Mouse (Mus musculus) stomach, postnatal 0 days (tissue): ENCODE measurements at regions not wholly inside any gene's neighbourhood (a gene's known extent, or its start where the extent isn't known, plus 50 kb on each side); places are given as distances from the start of the nearest gene placed in this dataset.

ENCODE experiments used
- ATAC-seq: fragments of 200-750 bp; cut with Nextera tagmentation; 2 replicates; pipeline ENCODE4 v1.8.0; 2017; ENCODE audit not compliant: low FRiP score, low TSS enrichment
- DNase-seq: peaks from one replicate; pipeline ENCODE4 v3.0.0-alpha.2; 2016; ENCODE audit warnings: low spot score
- H3K27ac ChIP-seq: fragments of 300-500 bp; sonication (generic); replicated peaks from 2 replicates; pipeline ENCODE4 v1.5.1; 2014; ENCODE audit warnings: mild to moderate bottlenecking, control low read depth
- H3K27me3 ChIP-seq: fragments of 300-500 bp; sonication (generic); 2 replicates; pipeline ENCODE4 v1.6.1; 2014; ENCODE audit warnings: low read length; ENCODE audit not compliant: control insufficient read depth, insufficient read depth
- H3K36me3 ChIP-seq: fragments of 300-500 bp; sonication (generic); 2 replicates; pipeline ENCODE4 v1.6.1; 2014; ENCODE audit warnings: low read length, mixed read lengths; ENCODE audit not compliant: control insufficient read depth, insufficient read depth
- H3K4me1 ChIP-seq: fragments of 300-500 bp; sonication (generic); replicated peaks from 2 replicates; pipeline ENCODE4 v1.6.1; 2014; ENCODE audit warnings: antibody characterized with exemption; ENCODE audit not compliant: control insufficient read depth, insufficient read depth
- H3K4me2 ChIP-seq: fragments of 300-500 bp; sonication (generic); replicated peaks from 2 replicates; pipeline ENCODE4 v1.6.1; 2014; ENCODE audit warnings: low read depth, mild to moderate bottlenecking, control low read depth, moderate library complexity
- H3K4me3 ChIP-seq: fragments of 300-500 bp; sonication (generic); 2 replicates; pipeline ENCODE4 v1.5.1; 2014; ENCODE audit warnings: low read depth, low read length, control low read depth
- H3K9ac ChIP-seq: fragments of 300-500 bp; sonication (generic); 2 replicates; pipeline ENCODE4 v1.6.1; 2014; ENCODE audit warnings: mild to moderate bottlenecking, low read length, control low read depth, mixed read lengths
- H3K9me3 ChIP-seq: fragments of 300-500 bp; sonication (generic); 2 replicates; pipeline ENCODE4 v1.6.1; 2016; ENCODE audit warnings: low read length; ENCODE audit not compliant: control insufficient read depth
- CTCF ChIP-seq: IDR thresholded peaks from 2 replicates; pipeline ENCODE4 v1.5.1; 2016; ENCODE audit warnings: antibody characterized with exemption, low read depth, mild to moderate bottlenecking, moderate library complexity
- EP300 ChIP-seq: optimal IDR thresholded peaks from 2 replicates; pipeline ENCODE3; 2016; ENCODE audit warnings: antibody characterized with exemption
- WGBS: fragments of 180-500 bp; shearing (Covaris S2); extraction: QIAGEN DNeasy Blood & Tissue Kit; methylation state at CpG from one replicate; pipeline ENCODE4 v1.1.7; 2014; 5-methylcytosine and 5-hydroxymethylcytosine counted together

GRCm38 (mm10) chr5:52309317-52310060, 54.1 kb upstream of the Sod3 start:
- TF ChIP-seq CTCF (peak; percentile 41), EP300 (no peak)
- no peak overlapping the region for H3K4me2 ChIP-seq
- H3K36me3 ChIP-seq = no peaks in the 10 kb centered on the region
- no peaks in the 10 kb centered on the region for H3K27me3 ChIP-seq
- peak; percentile 33 for DNase-seq
- no peak overlapping the region for H3K9ac ChIP-seq
- WGBS = 56% methylated on average over 11 of the region's 11 CpGs
- ATAC-seq = peak; percentile 80; the same call in 1 of the 2 replicates
- no peaks in the 10 kb centered on the region for H3K9me3 ChIP-seq
- H3K27ac ChIP-seq = no peak overlapping the region
- H3K4me1 ChIP-seq = no peaks in the 10 kb centered on the region
- H3K4me3 ChIP-seq = no peak overlapping the region

- TF ChIP-seq CTCF (no peak), EP300 (no peak)
- Histone ChIP-seq H3K27me3 (no peaks in the 10 kb centered on the region), H3K4me3 (no peak overlapping the region), H3K9ac (no peak overlapping the region), H3K4me2 (no peak overlapping the region), H3K4me1 (no peaks in the 10 kb centered on the region), H3K27ac (no peak overlapping the region), H3K36me3 (no peaks in the 10 kb centered on the region), H3K9me3 (no peaks in the 10 kb centered on the region)
- WGBS = 85% methylated on average over 3 of the region's 3 CpGs
- ATAC-seq (no peak), DNase-seq (no peak)
Observed at GRCm38 (mm10) chr5:52296303-52296702, 67.3 kb upstream of the Sod3 start.

- H3K36me3 ChIP-seq = no peaks in the 10 kb centered on the region
- H3K4me3 ChIP-seq = no peak overlapping the region
- WGBS = 66% methylated on average over 8 of the region's 8 CpGs
- ATAC-seq = no peak
- DNase-seq = no peak
- H3K4me2 ChIP-seq = no peak overlapping the region
- H3K9ac ChIP-seq = no peak overlapping the region
- H3K9me3 ChIP-seq = no peaks in the 10 kb centered on the region
- no peaks in the 10 kb centered on the region for H3K27me3 ChIP-seq
- no peak overlapping the region for H3K27ac ChIP-seq
- TF ChIP-seq EP300 (no peak), CTCF (no peak)
- H3K4me1 ChIP-seq = no peaks in the 10 kb centered on the region
Observed at GRCm38 (mm10) chr5:52294466-52294865, 69.1 kb upstream of the Sod3 start.

- Histone ChIP-seq H3K9ac (no peak overlapping the region), H3K4me3 (no peak overlapping the region), H3K27ac (no peak overlapping the region), H3K4me1 (no peaks in the 10 kb centered on the region), H3K36me3 (no peaks in the 10 kb centered on the region), H3K4me2 (no peak overlapping the region), H3K27me3 (no peaks in the 10 kb centered on the region), H3K9me3 (no peaks in the 10 kb centered on the region)
- WGBS = 80% methylated on average over 1 of the region's 1 CpGs
- ATAC-seq (no peak), DNase-seq (no peak)
- TF ChIP-seq CTCF (no peak), EP300 (no peak)
Observed at GRCm38 (mm10) chr5:52288319-52288718, 75.3 kb upstream of the Sod3 start.

GRCm38 (mm10) chr5:52280871-52281270, 82.7 kb upstream of the Sod3 start:
- H3K9me3 ChIP-seq = no peaks in the 10 kb centered on the region

GRCm38 (mm10) chr5:52278111-52278510, 85.5 kb upstream of the Sod3 start:
- DNase-seq (no peak), ATAC-seq (no peak)
- 71% methylated on average over 5 of the region's 5 CpGs for WGBS
- Histone ChIP-seq H3K36me3 (no peaks in the 10 kb centered on the region), H3K27ac (no peak overlapping the region), H3K4me3 (no peak overlapping the region), H3K4me1 (no peaks in the 10 kb centered on the region), H3K4me2 (no peak overlapping the region), H3K27me3 (no peaks in the 10 kb centered on the region), H3K9ac (no peak overlapping the region), H3K9me3 (no peaks in the 10 kb centered on the region)
- TF ChIP-seq EP300 (no peak), CTCF (no peak)

More at GRCm38 (mm10) chr5:52280871-52281270, 82.7 kb upstream of the Sod3 start:
- no peak for ATAC-seq
- Histone ChIP-seq H3K4me1 (no peaks in the 10 kb centered on the region), H3K4me3 (no peak overlapping the region), H3K4me2 (no peak overlapping the region), H3K27me3 (no peaks in the 10 kb centered on the region), H3K27ac (no peak overlapping the region), H3K9ac (no peak overlapping the region), H3K36me3 (no peaks in the 10 kb centered on the region)
- DNase-seq = no peak
- TF ChIP-seq EP300 (no peak), CTCF (no peak)
- WGBS = 91% methylated on average over 2 of the region's 2 CpGs
